Mouse (Mus musculus) G1E-ER4 (cell line): ENCODE data around the gene Wipi1. TPM values are rescaled to one million over a fixed set of nuclear protein-coding genes. Genes with fewer than 3 reads are reported as not detected.

Experiments used
- GATA1 ChIP-seq: IDR thresholded peaks from one replicate; pipeline ENCODE4 v1.8.0; 2012; ENCODE audit warnings: low read length, inconsistent platforms
- polyA plus RNA-seq: library from polyadenylated mRNA; stranded (reverse); fragments of >175 nt; gene quantifications from 2 replicates; pipeline ENCODE4 v1.2.3, GENCODE M21; 2012

The Wipi1 gene
- 17.6 and 23.0 TPM in 2 replicates for polyA plus RNA-seq

DNA sequence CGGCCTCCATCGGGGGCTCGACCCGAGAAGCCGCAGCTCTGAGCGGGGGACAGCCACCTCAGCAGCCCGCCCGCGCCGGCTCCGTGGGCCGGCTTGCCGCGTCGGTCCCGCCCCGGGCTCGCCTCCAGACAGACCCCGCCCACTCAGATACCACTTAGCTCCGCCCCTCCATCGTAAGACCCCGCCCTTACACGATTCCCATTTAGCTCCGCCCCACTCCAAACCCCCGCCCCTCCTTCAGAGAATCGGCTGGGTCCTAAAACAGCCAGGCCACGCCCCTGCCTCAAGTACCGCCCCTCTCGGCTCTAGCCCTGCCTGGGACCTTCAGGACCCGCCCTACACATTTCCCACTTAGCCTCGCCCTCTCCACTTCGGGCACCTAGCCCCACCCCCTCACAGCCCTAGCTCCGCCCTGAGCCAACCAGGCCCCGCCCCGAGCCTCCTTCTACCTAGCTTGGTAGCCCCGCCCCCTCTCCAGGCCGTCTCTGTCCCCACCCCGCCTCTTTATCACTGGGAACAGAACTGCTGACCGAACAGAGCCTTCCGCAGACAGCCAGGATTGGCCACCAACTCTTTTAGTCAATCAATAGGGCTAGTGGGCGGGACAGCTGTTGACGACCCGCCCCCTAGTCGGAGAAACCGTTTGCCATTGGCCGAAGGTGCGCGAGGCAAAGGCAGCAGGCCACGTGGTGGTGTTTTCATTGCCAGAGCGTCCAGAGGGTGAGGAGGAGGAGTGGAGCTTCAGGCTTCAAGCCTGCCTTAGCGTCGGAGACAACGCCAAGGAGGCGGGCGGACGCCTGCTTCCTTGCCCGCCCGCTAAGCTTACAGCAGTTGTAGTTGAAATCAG lies at the start of gene Wipi1:
TSS of gene Wipi1 (minus strand) at position 665 of the 847 bp plus-strand sequence.
- no peak for TF ChIP-seq GATA1

DNA sequence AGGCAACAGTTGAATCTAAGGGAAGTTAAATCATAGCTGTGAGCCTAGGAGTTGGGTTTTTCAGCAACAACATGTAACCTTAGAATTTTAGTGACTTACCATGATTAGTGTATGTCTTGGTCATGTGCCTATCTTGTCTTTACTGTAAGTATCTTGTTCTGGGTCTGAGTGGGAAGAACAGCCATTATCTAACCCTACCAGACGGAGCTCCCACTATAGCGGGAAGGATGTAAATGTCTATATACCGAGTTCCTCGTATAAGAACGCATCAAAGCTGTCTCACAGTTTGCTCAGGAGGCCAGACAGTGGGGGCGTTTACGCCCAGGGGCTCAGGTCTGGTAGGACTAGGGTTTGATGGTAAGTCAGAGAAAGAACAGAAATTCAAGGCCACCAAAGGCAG lies 44.5 kb upstream of the Wipi1 start:
- no peak for TF ChIP-seq GATA1

DNA sequence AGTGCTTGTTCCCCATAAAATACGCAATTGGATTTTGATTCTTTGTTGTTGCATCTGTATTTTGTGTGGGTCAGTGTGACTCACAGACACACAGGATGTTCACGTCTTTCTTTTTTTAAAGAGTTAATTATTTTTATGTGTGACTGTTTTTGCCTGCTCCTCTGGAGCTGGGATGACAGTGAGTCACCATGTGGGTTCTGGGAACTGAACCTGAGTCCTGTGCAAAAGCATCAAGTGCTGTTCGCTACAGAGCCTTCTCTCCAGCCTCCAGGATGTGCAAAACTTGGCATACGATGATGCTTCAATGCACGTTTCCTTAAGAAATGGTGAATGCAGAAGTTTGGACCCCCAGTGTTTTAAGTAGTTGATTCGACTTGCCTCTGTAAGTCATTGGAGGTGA lies 42.8 kb upstream of the Wipi1 start:
- TF ChIP-seq GATA1 = no peak

DNA sequence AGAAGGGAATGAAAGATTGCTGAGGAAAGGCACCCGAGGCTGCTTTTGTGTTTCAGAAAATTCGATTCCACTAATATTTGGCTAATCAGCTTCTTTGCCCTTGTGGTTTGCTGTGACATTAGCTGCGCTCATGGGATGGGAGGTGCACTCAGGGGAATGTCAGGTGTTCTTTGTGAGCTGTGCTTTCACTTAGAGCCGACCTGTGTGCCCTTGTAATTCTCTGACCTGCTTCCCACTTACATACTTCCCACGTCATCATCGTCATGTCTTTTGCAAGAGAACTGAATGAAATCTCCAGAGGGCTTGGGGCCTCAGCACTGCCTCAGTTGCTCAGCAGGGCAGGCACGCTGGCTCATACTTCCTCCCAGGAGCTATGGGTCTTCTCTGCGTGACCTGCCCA lies 41.4 kb upstream of the Wipi1 start:
- no peak for TF ChIP-seq GATA1

DNA sequence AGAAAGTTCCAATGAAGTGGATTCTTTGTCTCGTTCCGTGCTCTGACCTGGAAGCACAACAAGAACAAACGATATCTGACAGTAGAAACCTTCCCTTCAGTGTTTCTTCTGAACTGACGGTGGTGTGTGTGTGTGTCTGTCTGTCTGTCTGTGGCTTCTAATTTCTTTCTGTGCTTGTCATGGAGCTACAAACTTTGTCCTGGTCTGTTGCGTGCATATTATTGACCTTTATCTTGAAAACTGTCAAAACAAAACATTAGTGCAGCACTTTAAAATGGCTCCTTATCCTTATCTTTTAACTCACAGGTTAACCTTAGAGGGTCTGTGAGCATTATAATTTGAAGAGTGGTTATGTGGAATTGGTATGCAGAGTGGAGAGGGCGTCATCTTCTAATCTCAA lies 40.7 kb upstream of the Wipi1 start:
- TF ChIP-seq GATA1 = no peak

DNA sequence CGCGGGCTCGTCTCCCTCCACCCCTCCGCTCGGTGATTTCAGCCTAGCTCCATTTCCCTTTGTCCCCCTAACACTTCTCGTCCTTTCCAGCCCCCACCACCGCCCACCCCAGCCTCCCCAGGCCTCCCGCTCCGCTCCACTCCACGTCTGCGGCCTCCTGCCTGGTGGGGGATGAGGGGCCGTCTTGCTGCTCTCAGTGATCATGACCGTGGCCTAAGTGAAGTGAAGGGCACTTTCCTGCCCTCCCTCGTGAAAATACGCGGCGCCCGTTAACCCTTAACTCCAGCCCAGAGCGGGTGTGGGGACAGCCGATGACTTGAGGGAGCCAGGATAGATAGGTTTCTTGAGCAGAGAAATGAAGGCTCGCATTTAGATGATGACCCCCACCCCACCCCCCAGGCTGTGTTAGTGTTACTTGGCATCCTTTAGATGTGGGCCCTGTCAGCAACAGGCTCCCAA lies 39.8 kb upstream of the Wipi1 start:
- no peak for TF ChIP-seq GATA1

DNA sequence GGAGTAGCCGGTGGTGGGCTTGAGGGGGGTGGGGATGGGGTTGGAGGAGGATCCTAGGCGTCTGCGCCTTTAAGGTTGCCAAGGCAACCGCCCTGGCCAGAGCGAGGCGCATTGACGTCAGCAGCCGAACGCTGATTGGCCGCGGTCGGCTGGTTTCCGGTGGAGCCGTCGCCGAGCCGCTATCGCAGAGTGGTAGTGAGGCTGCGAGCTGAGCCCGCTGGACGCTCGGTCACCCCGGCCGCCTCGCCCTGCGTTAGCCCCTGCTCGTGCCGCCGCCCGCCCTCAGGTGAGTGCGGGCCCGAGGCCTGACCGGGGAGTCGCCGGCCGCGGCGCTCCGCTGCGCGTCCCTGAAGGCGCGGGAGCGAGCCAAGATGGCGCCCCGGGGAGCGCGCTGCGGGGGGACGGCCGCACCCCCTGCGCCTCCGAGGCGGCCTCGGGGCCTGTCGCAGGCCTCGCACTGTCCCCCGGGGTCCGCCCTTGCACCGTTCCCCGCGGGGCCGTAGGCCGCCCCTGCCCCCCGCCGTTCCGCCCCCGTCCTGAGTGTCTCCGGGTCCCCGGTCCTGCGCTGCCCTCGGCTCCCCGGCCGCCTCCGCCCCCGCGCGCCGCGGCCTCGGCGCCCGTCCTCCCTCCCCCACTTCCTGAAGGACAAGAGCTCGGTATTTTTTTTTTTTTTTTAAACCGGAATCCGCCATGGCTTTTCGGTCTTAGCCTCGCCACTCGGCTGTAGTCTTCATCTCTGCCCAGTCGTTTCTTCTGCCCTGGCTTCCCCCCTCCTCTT lies 39.2 kb upstream of the Wipi1 start:
- no peak for TF ChIP-seq GATA1

DNA sequence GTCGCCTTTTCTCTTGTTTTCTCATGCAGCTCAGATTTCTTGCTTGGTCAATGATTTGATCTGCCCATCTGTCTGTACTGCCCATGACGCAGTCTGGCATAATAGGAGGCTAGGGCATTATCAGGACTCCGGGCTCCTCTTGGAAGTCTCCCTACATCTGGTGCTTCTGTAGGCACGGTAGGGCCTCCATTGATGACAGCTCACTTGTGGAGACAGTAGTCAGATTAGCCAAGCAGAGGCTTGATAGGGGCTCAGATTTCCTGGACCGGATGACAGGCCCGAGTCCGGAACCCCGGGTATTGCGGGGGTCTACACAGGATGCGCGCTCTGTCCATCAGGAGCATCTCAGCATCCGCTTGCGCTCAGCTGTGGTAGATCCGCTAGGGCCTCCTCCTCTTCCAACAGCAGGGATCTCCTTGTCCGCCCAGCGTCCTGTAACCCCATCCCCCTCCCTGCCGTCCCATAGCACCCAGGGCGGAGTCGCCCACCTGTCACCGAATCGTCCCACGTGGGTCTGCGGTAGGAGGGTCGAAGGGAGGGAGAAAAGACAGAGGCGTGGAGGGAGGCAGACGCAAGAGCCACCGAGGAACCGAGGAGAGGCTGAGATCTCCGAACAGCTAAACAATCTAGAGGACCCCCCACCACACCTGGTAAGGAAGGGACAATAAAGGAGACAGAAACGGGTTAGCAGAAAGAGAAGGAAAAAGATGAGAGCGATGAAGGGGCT lies 38.4 kb upstream of the Wipi1 start:
- no peak for TF ChIP-seq GATA1

DNA sequence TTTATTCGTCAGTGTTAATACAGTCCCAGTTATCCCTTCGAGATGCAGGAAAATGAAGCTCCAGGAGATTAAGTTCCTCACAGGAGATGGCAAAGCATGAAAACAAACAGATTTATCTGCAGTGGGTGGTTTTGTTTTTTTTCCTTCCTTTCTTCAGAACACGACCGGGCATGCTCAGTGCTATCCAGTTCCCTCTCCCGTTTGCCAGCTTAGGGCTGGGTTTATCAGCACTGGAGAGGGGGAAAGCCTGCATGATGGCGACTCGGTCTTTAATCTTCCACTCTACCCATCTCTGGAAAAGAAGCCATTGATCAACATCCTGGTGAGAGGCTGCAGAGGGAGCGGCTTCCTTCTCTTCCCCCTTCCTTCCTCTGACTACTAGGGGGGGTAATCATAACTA lies 37.4 kb upstream of the Wipi1 start, which contains the start of gene Prkar1a:
TSS of gene Prkar1a (plus strand) at position 200 of the 400 bp plus-strand sequence.
- TF ChIP-seq GATA1 = no peak

DNA sequence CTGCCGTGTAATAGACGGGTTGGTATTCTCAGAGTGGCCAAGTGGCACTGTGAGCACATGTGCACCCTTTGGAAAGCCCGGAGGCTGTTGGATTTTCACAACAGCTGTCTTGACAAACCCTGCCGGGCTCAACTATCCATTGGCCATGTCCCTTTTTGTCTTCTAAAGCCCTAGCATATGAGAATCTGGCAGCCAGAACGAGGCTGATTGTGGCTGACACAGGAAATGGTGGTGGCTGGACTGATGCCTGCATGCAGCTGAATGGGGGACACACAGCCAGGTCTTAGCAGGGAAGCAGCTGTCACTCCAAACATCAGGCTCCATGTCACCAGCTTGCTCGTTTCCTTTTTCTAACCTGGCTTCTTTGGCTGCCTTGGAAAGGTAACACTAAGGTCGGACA lies 36.7 kb upstream of the Wipi1 start:
- no peak for TF ChIP-seq GATA1

DNA sequence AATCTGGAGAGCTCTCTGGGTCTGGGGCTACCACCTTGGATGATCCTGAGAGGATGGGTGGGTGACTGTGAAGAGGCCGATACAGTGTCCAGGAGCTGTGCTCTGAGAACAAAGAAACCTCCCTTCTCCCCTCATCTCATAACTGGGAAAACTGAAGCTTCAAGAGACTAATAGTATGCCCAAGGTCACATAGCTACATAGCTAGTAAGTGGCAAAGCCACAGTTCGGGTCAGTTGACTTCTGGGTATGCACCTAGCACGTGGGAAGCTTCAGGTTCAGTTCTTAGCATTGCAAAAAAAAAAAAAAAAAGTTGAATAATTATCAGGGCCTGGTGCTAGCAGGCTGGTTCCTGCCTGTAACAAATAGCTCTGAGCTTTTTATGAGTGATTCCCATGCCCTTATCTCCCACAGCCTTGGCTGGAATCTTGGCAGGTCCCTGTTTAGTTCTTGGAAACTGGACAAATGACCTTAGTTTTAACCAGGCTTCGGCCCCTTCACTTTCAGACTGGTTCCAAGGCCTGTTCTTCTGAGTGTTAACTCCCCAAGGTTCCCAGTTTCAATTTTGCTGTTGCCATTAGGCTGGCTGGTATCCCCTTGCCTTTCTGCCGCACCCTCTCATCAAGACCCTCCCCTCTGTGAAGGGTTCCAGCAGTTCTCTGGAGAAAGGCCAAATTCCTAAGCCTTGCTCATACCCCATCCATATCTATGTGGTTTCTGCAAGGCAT lies 29.9 kb upstream of the Wipi1 start:
- no peak for TF ChIP-seq GATA1

DNA sequence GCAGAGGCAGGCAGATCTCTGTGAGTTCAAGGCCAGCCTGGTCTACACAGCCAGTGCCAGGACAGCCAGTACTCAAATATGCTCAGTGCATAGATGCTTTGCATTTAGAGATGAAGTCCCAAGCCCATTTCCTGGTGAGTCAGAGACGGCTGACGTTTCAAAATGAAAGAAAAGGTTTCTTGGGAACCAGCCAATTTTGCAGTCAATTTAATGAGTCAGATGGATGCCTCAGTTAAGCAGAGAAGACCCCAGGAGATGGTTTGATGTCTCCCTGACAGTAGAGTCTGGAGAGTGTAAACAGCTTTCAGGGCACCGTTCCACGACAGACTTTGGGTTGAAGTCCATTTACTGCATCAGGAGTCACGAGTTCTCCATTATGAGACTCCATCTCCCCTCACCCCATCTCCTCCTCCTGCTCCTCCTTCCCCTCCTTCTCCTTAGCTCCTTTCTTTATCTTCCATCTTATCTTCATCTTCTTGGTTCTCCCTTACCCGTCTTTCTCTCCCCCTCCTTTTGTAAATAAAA lies 24.2 kb upstream of the Wipi1 start:
- TF ChIP-seq GATA1 = no peak

DNA sequence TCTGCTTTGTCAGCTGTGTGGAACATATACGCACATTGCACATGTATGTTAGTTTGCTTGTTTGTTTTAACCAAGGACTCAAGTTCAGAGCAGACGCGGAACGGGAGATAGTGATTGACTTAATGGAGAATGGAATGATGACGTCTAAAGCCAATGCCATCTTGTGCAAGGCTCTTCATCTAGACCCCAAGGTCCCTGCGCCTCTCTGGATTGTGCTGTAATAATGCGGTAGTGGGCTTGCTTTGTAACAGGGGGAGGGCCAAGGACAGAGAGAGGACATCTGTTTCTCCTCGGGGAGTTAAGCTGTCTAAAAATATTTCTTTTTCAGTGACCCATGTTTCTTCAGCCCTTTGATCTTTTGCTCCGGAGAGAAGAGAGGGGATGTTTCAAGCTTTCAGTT lies 23.2 kb upstream of the Wipi1 start:
- no peak for TF ChIP-seq GATA1

DNA sequence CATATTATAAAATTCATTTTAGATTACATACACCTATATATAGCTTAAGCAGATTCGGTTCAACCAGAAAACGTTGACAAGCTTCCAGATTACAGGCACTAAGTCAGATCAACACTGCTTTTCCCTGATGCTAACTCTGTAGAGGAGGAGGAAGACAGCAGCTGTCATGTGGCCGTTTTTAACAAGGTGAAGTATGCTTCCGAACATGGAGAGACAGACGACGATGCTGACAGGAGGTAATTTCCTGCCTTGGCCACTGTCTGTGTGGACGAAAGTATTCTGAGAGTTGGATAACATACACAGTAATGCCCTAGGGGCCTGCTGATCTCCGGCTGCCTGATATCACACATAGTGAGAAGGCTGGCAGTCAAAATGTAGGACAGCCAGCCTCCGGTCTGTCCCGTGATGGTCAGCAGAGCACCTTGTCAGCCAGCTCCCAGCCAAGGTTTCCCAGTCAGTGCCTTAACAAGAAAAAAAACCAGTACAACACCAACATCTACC lies 17.3 kb upstream of the Wipi1 start:
- no peak for TF ChIP-seq GATA1

DNA sequence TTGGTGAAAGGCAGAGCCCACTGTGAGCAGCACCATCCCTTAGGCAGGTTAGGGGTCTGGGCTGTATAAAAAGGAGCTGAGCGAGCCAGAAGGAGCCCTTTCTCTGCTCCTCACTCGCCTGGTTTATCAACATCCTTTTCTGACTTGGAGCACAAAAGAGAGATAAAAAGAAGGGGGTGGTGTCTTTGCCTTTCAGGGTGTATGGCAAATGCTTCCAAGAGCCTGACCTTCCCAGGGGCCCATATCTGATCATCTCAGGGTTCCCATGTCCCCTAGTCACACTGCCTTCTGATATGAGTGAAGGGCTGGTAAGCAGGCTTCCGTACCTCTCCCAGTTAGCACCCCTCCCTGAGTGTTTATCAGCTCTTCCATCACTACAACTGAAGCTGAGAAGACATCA lies 16.3 kb upstream of the Wipi1 start:
- TF ChIP-seq GATA1 = peak; percentile 20
